10 mouse cellular contexts compared by ENCODE assay signal in the genomic region with DNA sequence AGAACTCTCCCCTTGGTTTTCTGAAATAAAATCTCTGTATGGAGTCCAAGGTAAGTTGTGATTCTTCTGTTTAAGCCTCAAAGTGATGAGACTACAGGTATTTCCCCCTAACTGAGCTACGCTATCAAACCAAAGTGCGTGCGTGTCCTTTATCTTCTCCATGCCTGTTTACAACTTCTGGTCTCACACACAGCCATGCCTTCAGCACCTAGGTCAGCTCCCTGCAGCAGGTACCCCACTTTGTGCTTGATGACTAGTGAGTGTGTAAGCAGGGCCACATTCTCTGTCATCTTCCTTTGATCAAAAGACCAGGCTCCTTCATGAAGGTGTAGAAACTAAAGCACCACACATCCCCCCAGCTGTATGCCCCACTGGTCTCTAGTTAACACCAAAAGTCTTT. TPM values are rescaled to one million over a fixed set of nuclear protein-coding genes. Genes with fewer than 3 reads are reported as not detected.
DNase-seq lines count a peak whose midpoint lies in the region; ATAC-seq and TF ChIP-seq lines count a peak whose summit lies in the region.
"Had no signal": no experiment of that assay in that cellular context is flagged by ENCODE, and none has a peak within 500 bp of the region (broad histone marks: within the 10 kb centered on the region; RNA-seq: fewer than 3 reads in every experiment).

No protein-coding gene starts in this region.

- no peaks in the 10 kb centered on the region for H3K27me3 ChIP-seq in myocyte (ENCODE audit: control insufficient read depth, insufficient read depth, insufficient read length)
- no peaks in the 10 kb centered on the region for H3K27me3 ChIP-seq in midbrain, postnatal 0 days (ENCODE audit: insufficient read depth, low read length)
- H3K27me3 ChIP-seq: heart, embryonic 15.5 days; megakaryocyte, embryonic 14.5 days had no signal

- TF ChIP-seq POLR2A in myocyte (IDR thresholded peaks at IDR 0.05; ENCODE audit: insufficient read length, low read depth), result no peak

- no peaks in the 10 kb centered on the region for H3K36me3 ChIP-seq in myocyte (ENCODE audit: control insufficient read depth, insufficient read depth)
- no peaks in the 10 kb centered on the region for H3K36me3 ChIP-seq in midbrain, postnatal 0 days (ENCODE audit: insufficient read depth, low read length)
- H3K36me3 ChIP-seq: heart, embryonic 15.5 days had no signal

- ATAC-seq in midbrain, postnatal 0 days (ENCODE audit: low FRiP score), result no peak

- TF ChIP-seq CTCF in midbrain, postnatal 0 days (IDR thresholded peaks at IDR 0.05), result no peak

- WGBS in midbrain, postnatal 0 days, result 58% methylated on average over 3 of the region's 3 CpGs

- DNase-seq in kidney, postnatal 14 days, result peak; percentile 43
- no peak for DNase-seq in kidney, adult 9 months
- DNase-seq in NIH3T3 (ENCODE audit: low read depth), result peak; percentile 48
- peak; percentile 62 to 75 for DNase-seq in adrenal gland, postnatal 36 days
- DNase-seq in midbrain, postnatal 0 days (ENCODE audit: low spot score), result no peak
- no peak for DNase-seq in right cerebral cortex, postnatal 36 days (ENCODE audit: low spot score in 2 of 2)

- no peak overlapping the region for H3ac ChIP-seq in myocyte (ENCODE audit: control insufficient read depth, insufficient read length)

- H3K4me1 ChIP-seq in midbrain, postnatal 0 days (ENCODE audit: insufficient read depth, low read length), result no peaks in the 10 kb centered on the region
- H3K4me1 ChIP-seq: heart, embryonic 15.5 days; megakaryocyte, embryonic 14.5 days had no signal

- H3K9me3 ChIP-seq in midbrain, postnatal 0 days (ENCODE audit: low read length), result no peaks in the 10 kb centered on the region
- H3K9me3 ChIP-seq: heart, embryonic 15.5 days had no signal

- H3K9ac ChIP-seq in midbrain, postnatal 0 days (replicated peaks; ENCODE audit: low read length, poor library complexity, severe bottlenecking), result no peak overlapping the region
- H3K9ac ChIP-seq: heart, embryonic 15.5 days had no signal

- no peak overlapping the region for H3K4me3 ChIP-seq in myocyte
- H3K4me3 ChIP-seq in midbrain, postnatal 0 days (ENCODE audit: low read depth, low read length), result no peak overlapping the region
- H3K4me3 ChIP-seq: heart, embryonic 15.5 days; left cerebral cortex, adult 2 months; megakaryocyte, embryonic 14.5 days had no signal

- H3K4me2 ChIP-seq in myocyte (ENCODE audit: low read depth), result no peak overlapping the region
- H3K4me2 ChIP-seq in midbrain, postnatal 0 days (ENCODE audit: low read depth, low read length, poor library complexity, severe bottlenecking), result no peak overlapping the region
- H3K4me2 ChIP-seq: heart, embryonic 15.5 days had no signal

- H3K27ac ChIP-seq in midbrain, postnatal 0 days (ENCODE audit: low read depth, low read length), result no peak overlapping the region
- H3K27ac ChIP-seq: heart, embryonic 15.5 days; left cerebral cortex, adult 2 months had no signal

- no peaks in the 10 kb centered on the region for H3K79me2 ChIP-seq in myocyte (ENCODE audit: control insufficient read depth, insufficient read depth)

TF ChIP-seq in myocyte, 11 proteins besides CTCF, POLR2A, EP300 and RAD21:
- no peak for TF ChIP-seq USF1 (IDR thresholded peaks at IDR 0.05; ENCODE audit: low read depth)
- TF ChIP-seq POLR2AphosphoS2 (IDR thresholded peaks at IDR 0.05; ENCODE audit: insufficient read length, low read depth), result no peak
- TF ChIP-seq MAX (IDR thresholded peaks at IDR 0.05; ENCODE audit: low read depth), result no peak
- no peak for TF ChIP-seq E2F4 (IDR thresholded peaks at IDR 0.05; ENCODE audit: insufficient read depth)
- TF ChIP-seq SRF (IDR thresholded peaks at IDR 0.05; ENCODE audit: control insufficient read depth, insufficient read length, low read depth), result no peak
- TF ChIP-seq REST (IDR thresholded peaks at IDR 0.05; ENCODE audit: insufficient read depth, insufficient read length), result peak; percentile 91

RNA-seq across cellular contexts. Expression of gene Nsmce3, which starts 22.0 kb away (rescaled TPM):
- 1 to 10 TPM; 7.9 to 9.6 TPM for total RNA-seq in adrenal gland, postnatal 36 days (2021)
- 5.4 TPM for polyA plus RNA-seq in myocyte (2012; fragmentation: generic; extraction: Trizol)
- total RNA-seq in midbrain, postnatal 0 days (2014; rRNA removed), result 14.4 and 18.8 TPM in 2 replicates
- polyA plus RNA-seq in midbrain, postnatal 0 days (2015; fragmentation: Nextera tagmentation; extraction: Ambion mirVana), result 9.2 and 9.9 TPM in 2 replicates

Comparison
In these comparisons a context has a peak if more than half of its experiments do, and no peak if none do; other contexts are left out.
1. DNase-seq: peak in kidney, postnatal 14 days (single experiment), NIH3T3 (single experiment) and adrenal gland, postnatal 36 days (2 of 2); none in kidney, adult 9 months (single experiment), midbrain, postnatal 0 days (single experiment) and right cerebral cortex, postnatal 36 days (0 of 2).